Mouse (Mus musculus): ENCODE data around the gene Akt2. TPM values are rescaled to one million over a fixed set of nuclear protein-coding genes. Genes with fewer than 3 reads are reported as not detected.
A peak's percentile ranks its signal among the peaks of the same experiment; 100 is the strongest.

Gene Akt2
- total and polyA plus RNA-seq, 3 experiments: 73.5 to 127 TPM; not detected in 1

GRCm38 (mm10) chr7:27552070-27552469, 39.3 kb upstream of the Akt2 start:
- Histone ChIP-seq H3K4me3 (ENCODE audit: control insufficient read depth in 1 of 2, insufficient read depth in 1 of 2, low read depth in 2 of 2, low read length in 2 of 2) (peak overlapping the region in 1 of 2 experiments; percentile 83; a peak in 1 of 4 replicates), H3K27ac (ENCODE audit: control insufficient read depth, low read depth, low read length) (no peak overlapping the region), H3K79me2 (ENCODE audit: control insufficient read depth, insufficient read depth, low read length, poor library complexity) (peaks cover 12% of the 10 kb centered on the region), H3K4me1 (ENCODE audit: control insufficient read depth in 1 of 2, insufficient read depth in 2 of 2, low read length in 2 of 2) (peaks cover 3 to 7% of the 10 kb centered on the region in 2 experiments; a peak in 3 of 4 replicates), H3K27me3 (ENCODE audit: control insufficient read depth in 1 of 2, insufficient read depth in 2 of 2, low read length in 2 of 2) (no peaks in the 10 kb centered on the region), H3K9me3 (replicated peaks; ENCODE audit: insufficient read depth, low read length) (no peaks in the 10 kb centered on the region), H3K9ac (ENCODE audit: control insufficient read depth, low read depth, low read length, poor library complexity, severe bottlenecking) (no peak overlapping the region), H3K36me3 (ENCODE audit: control insufficient read depth in 1 of 2, insufficient read depth in 2 of 2, low read length in 2 of 2) (peaks cover 0 to 5% of the 10 kb centered on the region in 2 experiments; a peak in 1 of 4 replicates)
- DNase-seq (ENCODE audit: low read depth, low spot score): peak; percentile 51
- no peak for TF ChIP-seq TCF12 (IDR thresholded peaks at IDR 0.05; ENCODE audit: low read depth, low read length)
- no peak for TF ChIP-seq E2F4 (IDR thresholded peaks at IDR 0.05; ENCODE audit: borderline replicate concordance, low read depth, low read length)
- TF ChIP-seq MAX (IDR thresholded peaks at IDR 0.05; ENCODE audit: low read length): no peak
- TF ChIP-seq MAZ (IDR thresholded peaks at IDR 0.05; ENCODE audit: low read depth, low read length): no peak
- no peak for TF ChIP-seq RAD21 (IDR thresholded peaks at IDR 0.05; ENCODE audit: low read depth, low read length)
- no peak for TF ChIP-seq CHD2 (IDR thresholded peaks at IDR 0.05; ENCODE audit: low read length)
- no peak for TF ChIP-seq TBP (IDR thresholded peaks at IDR 0.05; ENCODE audit: low read depth, low read length)
- no peak for TF ChIP-seq SIN3A (IDR thresholded peaks at IDR 0.05; ENCODE audit: low read length)
- no peak for TF ChIP-seq BHLHE40 (IDR thresholded peaks at IDR 0.05; ENCODE audit: borderline replicate concordance, low read depth, low read length)

- peak within 1 kb of the TSS; percentile 81 to 83 for H3K4me3 ChIP-seq (ENCODE audit: control insufficient read depth in 1 of 2, insufficient read depth in 1 of 2, low read depth in 2 of 2, low read length in 2 of 2)
- peaks cover 0 to 5% of the 10 kb centered on the region in 2 experiments; a peak in 1 of 4 replicates for H3K36me3 ChIP-seq (ENCODE audit: control insufficient read depth in 1 of 2, insufficient read depth in 2 of 2, low read length in 2 of 2)
- H3K9ac ChIP-seq (ENCODE audit: control insufficient read depth, low read depth, low read length, poor library complexity, severe bottlenecking): peak within 1 kb of the TSS; percentile 78
- no peaks in the 10 kb centered on the region for H3K9me3 ChIP-seq (replicated peaks; ENCODE audit: insufficient read depth, low read length)
- H3K79me2 ChIP-seq (ENCODE audit: control insufficient read depth, insufficient read depth, low read length, poor library complexity): peaks cover 12% of the 10 kb centered on the region
- H3K4me1 ChIP-seq (ENCODE audit: control insufficient read depth in 1 of 2, insufficient read depth in 2 of 2, low read length in 2 of 2): peaks cover 3 to 7% of the 10 kb centered on the region in 2 experiments; a peak in 3 of 4 replicates
- peak; percentile 98 for DNase-seq (ENCODE audit: low read depth, low spot score)
- no peaks in the 10 kb centered on the region for H3K27me3 ChIP-seq (ENCODE audit: control insufficient read depth in 1 of 2, insufficient read depth in 2 of 2, low read length in 2 of 2)
- H3K27ac ChIP-seq (ENCODE audit: control insufficient read depth, low read depth, low read length): peak within 1 kb of the TSS; percentile 40
- no peak for TF ChIP-seq UBTF (IDR thresholded peaks at IDR 0.05; ENCODE audit: borderline replicate concordance, insufficient read depth, low read depth, low read length)
- TF ChIP-seq POLR2A (IDR thresholded peaks at IDR 0.05; ENCODE audit: control insufficient read depth in 1 of 2, insufficient read depth in 1 of 2, low read depth in 1 of 2, low read length in 2 of 2, poor library complexity in 1 of 2): peak; percentile 86 to 98; a peak in 3 of 4 replicates
- peak; percentile 69 for TF ChIP-seq MXI1 (IDR thresholded peaks at IDR 0.05; ENCODE audit: low read depth, low read length)
- no peak for TF ChIP-seq MAFK (IDR thresholded peaks at IDR 0.05; ENCODE audit: borderline replicate concordance, low read depth, low read length)
- peak; percentile 80; the same call in 1 of the 2 replicates for TF ChIP-seq MAZ (IDR thresholded peaks at IDR 0.05; ENCODE audit: low read depth, low read length)
- TF ChIP-seq POLR2AphosphoS2 (IDR thresholded peaks at IDR 0.05; ENCODE audit: low read length): peak; percentile 81
- TF ChIP-seq NELFE (IDR thresholded peaks at IDR 0.05; ENCODE audit: low read depth, low read length): peak; percentile 87
- TF ChIP-seq ELF1 (IDR thresholded peaks at IDR 0.05; ENCODE audit: low read depth, low read length): peak; percentile 85
- TF ChIP-seq HCFC1 (IDR thresholded peaks at IDR 0.05; ENCODE audit: low read depth, low read length): peak; percentile 93
- no peak for TF ChIP-seq BHLHE40 (IDR thresholded peaks at IDR 0.05; ENCODE audit: borderline replicate concordance, low read depth, low read length)
- TF ChIP-seq ZMIZ1 (IDR thresholded peaks at IDR 0.05; ENCODE audit: low read depth, low read length): peak; percentile 71; the same call in 1 of the 2 replicates
- TF ChIP-seq ETS1 (IDR thresholded peaks at IDR 0.05; ENCODE audit: low read depth, low read length): peak; percentile 49; the same call in 1 of the 2 replicates
- peak; percentile 50; the same call in 1 of the 2 replicates for TF ChIP-seq E2F4 (IDR thresholded peaks at IDR 0.05; ENCODE audit: borderline replicate concordance, low read depth, low read length)
- peak; percentile 90 for TF ChIP-seq NRF1 (IDR thresholded peaks at IDR 0.05; ENCODE audit: insufficient read depth, low read depth, low read length, poor library complexity, severe bottlenecking)
- TF ChIP-seq TAL1 (IDR thresholded peaks at IDR 0.05; ENCODE audit: low read length): no peak
- TF ChIP-seq TCF12 (IDR thresholded peaks at IDR 0.05; ENCODE audit: low read depth, low read length): peak; percentile 68; the same call in 1 of the 2 replicates
- TF ChIP-seq MAX (IDR thresholded peaks at IDR 0.05; ENCODE audit: low read length): peak; percentile 60
- no peak for TF ChIP-seq JUND (IDR thresholded peaks at IDR 0.05; ENCODE audit: low read depth, low read length)
- TF ChIP-seq RAD21 (IDR thresholded peaks at IDR 0.05; ENCODE audit: low read depth, low read length): no peak
- no peak for TF ChIP-seq MEF2A (IDR thresholded peaks at IDR 0.05; ENCODE audit: extremely low read depth, insufficient replicate concordance, low read depth, low read length, poor library complexity, severe bottlenecking)
- TF ChIP-seq ZKSCAN1 (IDR thresholded peaks at IDR 0.05; ENCODE audit: low read depth, low read length): no peak
- peak in 1 of 2 experiments; percentile 56; a peak in 2 of 4 replicates for TF ChIP-seq USF2 (IDR thresholded peaks at IDR 0.05; ENCODE audit: borderline replicate concordance in 1 of 2, insufficient read depth in 1 of 2, low read depth in 1 of 2, low read length in 2 of 2)
- no peak for TF ChIP-seq GABPA (IDR thresholded peaks at IDR 0.05; ENCODE audit: low read depth, low read length)
- TF ChIP-seq EP300 (IDR thresholded peaks at IDR 0.05; ENCODE audit: low read depth in 1 of 2, low read length in 2 of 2): peak in 1 of 2 experiments; percentile 22; a peak in 1 of 4 replicates
- TF ChIP-seq POLR2AphosphoS5 (IDR thresholded peaks at IDR 0.05; ENCODE audit: borderline replicate concordance, low read depth, low read length): no peak
Observed at GRCm38 (mm10) chr7:27552931-27553513, 38.3 kb upstream of the Akt2 start, which contains the start of the genes Pld3 and 2310022A10Rik. TSS of gene Pld3 (minus strand) at chr7:27553218. TSS of gene 2310022A10Rik (plus strand) at chr7:27553233.
